Mouse (Mus musculus) heart, embryonic 14.5 days (tissue): ENCODE results near the gene Fuca1. TPM values are rescaled to one million over a fixed set of nuclear protein-coding genes. Genes with fewer than 3 reads are reported as not detected.

ENCODE experiments used
- ATAC-seq: fragments of 200-750 bp; cut with Nextera tagmentation; 2 replicates; pipeline ENCODE4 v1.8.0; 2017; ENCODE audit warnings: low read depth, moderate TSS enrichment; ENCODE audit not compliant: insufficient number of reproducible peaks, insufficient read depth, low FRiP score
- H3K27ac ChIP-seq, 2 experiments: fragments of 200-500 bp in 1 of 2; fragments of 300-500 bp in 1 of 2; sonication (generic) in 1 of 2; replicated peaks in 1 of 2; 2 replicates each; pipeline ENCODE4 v1.5.1; 2012 to 2014; ENCODE audit warnings: low read depth in 2 of 2, low read length in 2 of 2, control low read depth in 1 of 2, mild to moderate bottlenecking in 1 of 2, mixed read lengths in 1 of 2; ENCODE audit not compliant: control insufficient read depth in 1 of 2, insufficient read depth in 1 of 2
- H3K27me3 ChIP-seq: fragments of 300-500 bp; sonication (generic); 2 replicates; pipeline ENCODE4 v1.6.1; 2014; ENCODE audit warnings: mild to moderate bottlenecking, low read length, control low read depth; ENCODE audit not compliant: control insufficient read depth, insufficient read depth
- H3K36me3 ChIP-seq: fragments of 300-500 bp; sonication (generic); 2 replicates; pipeline ENCODE4 v1.6.1; 2014; ENCODE audit warnings: mild to moderate bottlenecking, control low read depth, low read length, mixed read lengths; ENCODE audit not compliant: control insufficient read depth, insufficient read depth
- H3K4me1 ChIP-seq, 2 experiments: fragments of 200-500 bp in 1 of 2; fragments of 300-500 bp in 1 of 2; sonication (generic) in 1 of 2; 2 replicates each; pipeline ENCODE4 v1.6.1; 2012 to 2014; ENCODE audit warnings: low read length in 2 of 2, control low read depth in 1 of 2, mixed read lengths in 1 of 2; ENCODE audit not compliant: control insufficient read depth in 2 of 2, insufficient read depth in 2 of 2
- H3K4me2 ChIP-seq: fragments of 300-500 bp; sonication (generic); 2 replicates; pipeline ENCODE4 v1.6.1; 2014; ENCODE audit warnings: mild to moderate bottlenecking, low read length
- H3K4me3 ChIP-seq, 2 experiments: fragments of 200-500 bp in 1 of 2; fragments of 300-500 bp in 1 of 2; sonication (generic) in 1 of 2; 2 replicates each; pipeline ENCODE4 v1.5.1; 2012 to 2014; ENCODE audit warnings: low read length in 2 of 2, mild to moderate bottlenecking in 2 of 2, control low read depth in 1 of 2, low read depth in 1 of 2, moderate library complexity in 1 of 2; ENCODE audit not compliant: control insufficient read depth in 1 of 2, insufficient read depth in 1 of 2
- H3K9ac ChIP-seq: fragments of 300-500 bp; sonication (generic); 2 replicates; pipeline ENCODE4 v1.6.1; 2014; ENCODE audit warnings: mild to moderate bottlenecking, low read length
- H3K9me3 ChIP-seq: fragments of 300-500 bp; sonication (generic); 2 replicates; pipeline ENCODE4 v1.6.1; 2016; ENCODE audit warnings: low read length, control low read depth; ENCODE audit not compliant: control insufficient read depth
- WGBS: fragments of 180-500 bp; shearing (Covaris S2); extraction: QIAGEN DNeasy Blood & Tissue Kit; methylation state at CpG from one replicate; pipeline ENCODE4 v1.1.7; 2014; 5-methylcytosine and 5-hydroxymethylcytosine counted together
- polyA plus RNA-seq: library from polyadenylated mRNA; unstranded; fragments of >200 nt; fragmentation: Nextera tagmentation; extraction: Ambion mirVana; gene quantifications from 2 replicates; pipeline ENCODE4 v1.2.1, GENCODE M21; 2014

The Fuca1 gene
- polyA plus RNA-seq, 1 experiment from 2014 or later, result 63.0 TPM

GRCm38 (mm10) chr4:135926195-135926808, 5.8 kb downstream of the Fuca1 start:
- Histone ChIP-seq H3K27ac (no peak overlapping the region), H3K4me3 (no peak overlapping the region), H3K4me2 (no peak overlapping the region), H3K27me3 (no peaks in the 10 kb centered on the region), H3K9ac (no peak overlapping the region), H3K36me3 (peaks cover 35% of the 10 kb centered on the region), H3K9me3 (no peaks in the 10 kb centered on the region), H3K4me1 (peaks cover 4 to 14% of the 10 kb centered on the region in 2 experiments)
- WGBS, result 65% methylated on average over 10 of the region's 10 CpGs
- ATAC-seq, result no peak

DNA sequence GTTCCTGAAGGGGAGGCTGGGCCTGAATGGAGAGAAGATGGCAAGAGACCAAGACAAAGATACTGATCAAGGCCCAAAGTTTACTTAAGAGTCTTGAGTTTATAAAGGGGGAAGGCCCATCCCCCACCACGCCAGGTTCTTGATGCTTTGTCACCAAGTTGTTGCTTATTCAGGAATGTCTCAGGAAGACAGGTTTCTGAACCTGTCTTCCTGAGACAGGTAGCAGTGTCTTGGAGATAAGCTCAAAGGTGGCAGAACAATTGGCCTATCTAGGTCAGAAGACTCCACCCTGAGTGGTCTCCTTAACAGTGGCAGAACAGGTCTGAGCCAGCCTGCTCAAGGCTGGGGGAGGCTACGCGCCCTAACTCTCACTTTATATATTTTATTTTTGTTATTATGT, 6.3 kb downstream of the Fuca1 start:
- Histone ChIP-seq H3K27ac (no peak overlapping the region), H3K9me3 (no peaks in the 10 kb centered on the region), H3K9ac (no peak overlapping the region), H3K4me1 (peaks cover 0 to 10% of the 10 kb centered on the region in 2 experiments; a peak in 3 of 4 replicates), H3K4me2 (no peak overlapping the region), H3K4me3 (no peak overlapping the region), H3K36me3 (peaks cover 37% of the 10 kb centered on the region), H3K27me3 (no peaks in the 10 kb centered on the region)
- 87% methylated on average over 3 of the region's 3 CpGs for WGBS
- no peak for ATAC-seq

GRCm38 (mm10) chr4:135928376-135928775, 7.8 kb downstream of the Fuca1 start:
- ATAC-seq, result no peak
- Histone ChIP-seq H3K4me1 (peaks cover 0 to 9% of the 10 kb centered on the region in 2 experiments; a peak in 3 of 4 replicates), H3K9ac (no peak overlapping the region), H3K27ac (no peak overlapping the region), H3K27me3 (no peaks in the 10 kb centered on the region), H3K9me3 (no peaks in the 10 kb centered on the region), H3K4me3 (no peak overlapping the region), H3K36me3 (peaks cover 42% of the 10 kb centered on the region), H3K4me2 (no peak overlapping the region)
- 92% methylated on average over 9 of the region's 9 CpGs for WGBS

DNA sequence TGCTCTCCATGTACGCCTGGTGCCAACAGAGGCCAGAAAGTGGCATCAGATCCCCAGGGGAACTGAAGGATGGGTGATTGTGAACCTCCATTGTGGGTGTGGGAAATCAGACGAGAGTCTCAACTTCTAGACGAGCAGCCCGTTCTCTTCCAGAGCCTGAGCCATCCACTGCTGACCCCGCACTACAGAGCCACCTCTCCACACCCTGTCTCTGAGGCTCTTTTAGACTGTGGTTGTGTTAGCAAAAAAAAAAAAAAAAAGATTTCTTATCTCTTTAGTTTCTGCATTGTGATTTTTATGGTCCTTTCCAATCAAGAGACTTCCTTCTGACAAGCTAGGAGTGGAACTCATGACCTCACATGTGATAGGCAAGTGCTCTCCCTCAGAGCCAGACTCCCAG, 8.9 kb downstream of the Fuca1 start:
- Histone ChIP-seq H3K27ac (no peak overlapping the region), H3K36me3 (peaks cover 45% of the 10 kb centered on the region), H3K27me3 (no peaks in the 10 kb centered on the region), H3K9me3 (no peaks in the 10 kb centered on the region), H3K9ac (no peak overlapping the region), H3K4me1 (peaks cover 0 to 9% of the 10 kb centered on the region in 2 experiments; a peak in 3 of 4 replicates), H3K4me2 (no peak overlapping the region), H3K4me3 (no peak overlapping the region)
- ATAC-seq, result no peak
- 79% methylated on average over 5 of the region's 5 CpGs for WGBS

DNA sequence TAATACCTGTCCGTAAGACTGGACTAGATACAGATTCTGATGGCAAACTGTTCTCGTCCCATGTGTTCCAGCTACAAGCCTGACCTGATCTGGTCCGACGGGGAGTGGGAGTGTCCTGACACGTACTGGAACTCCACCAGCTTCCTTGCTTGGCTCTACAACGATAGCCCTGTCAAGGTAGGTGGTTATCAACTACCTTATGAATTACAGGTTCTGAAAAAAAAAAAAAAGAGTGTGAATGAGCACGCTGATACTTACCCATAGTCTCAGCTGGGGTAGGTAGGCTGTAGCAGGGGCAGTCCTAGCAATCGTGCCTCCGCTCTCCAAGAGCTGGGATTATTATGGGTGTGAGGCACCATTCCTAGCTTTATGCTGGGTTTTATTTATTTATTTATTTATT, 9.3 kb downstream of the Fuca1 start:
- Histone ChIP-seq H3K4me3 (no peak overlapping the region), H3K27me3 (no peaks in the 10 kb centered on the region), H3K4me2 (no peak overlapping the region), H3K4me1 (peaks cover 0 to 9% of the 10 kb centered on the region in 2 experiments; a peak in 3 of 4 replicates), H3K9ac (no peak overlapping the region), H3K27ac (no peak overlapping the region), H3K9me3 (no peaks in the 10 kb centered on the region), H3K36me3 (peaks cover 45% of the 10 kb centered on the region)
- no peak for ATAC-seq
- WGBS, result 85% methylated on average over 9 of the region's 9 CpGs

GRCm38 (mm10) chr4:135930239-135930638, 9.7 kb downstream of the Fuca1 start:
- Histone ChIP-seq H3K4me3 (no peak overlapping the region), H3K4me2 (no peak overlapping the region), H3K36me3 (peaks cover 45% of the 10 kb centered on the region), H3K9ac (no peak overlapping the region), H3K9me3 (no peaks in the 10 kb centered on the region), H3K27me3 (no peaks in the 10 kb centered on the region), H3K4me1 (peaks cover under 1 to 9% of the 10 kb centered on the region in 2 experiments; a peak in 3 of 4 replicates), H3K27ac (no peak overlapping the region)
- ATAC-seq, result no peak
- 95% methylated on average over 8 of the region's 8 CpGs for WGBS

DNA sequence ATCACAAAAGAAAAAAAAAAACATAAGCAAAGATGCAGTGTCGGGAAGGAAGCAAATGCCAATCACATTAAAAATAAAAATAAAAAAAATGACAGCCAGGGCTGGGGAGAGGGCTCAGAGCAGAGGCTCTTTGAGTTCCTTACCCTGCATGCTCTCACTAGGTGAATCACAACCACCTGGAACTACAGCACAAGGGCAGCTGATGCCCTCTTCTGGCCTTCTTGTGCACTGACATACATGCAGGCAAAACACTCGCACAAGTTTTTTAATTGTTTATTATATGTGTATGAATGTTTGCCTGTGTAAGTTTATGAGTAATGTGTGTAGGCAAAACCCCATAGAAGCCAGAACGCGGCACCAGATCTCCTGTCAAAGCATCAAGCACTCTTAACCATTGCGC, 11.3 kb downstream of the Fuca1 start:
- H3K4me3 ChIP-seq, result no peak overlapping the region
- 67% methylated on average over 5 of the region's 5 CpGs for WGBS
- no peaks in the 10 kb centered on the region for H3K27me3 ChIP-seq
- no peak overlapping the region for H3K4me2 ChIP-seq
- no peaks in the 10 kb centered on the region for H3K9me3 ChIP-seq
- H3K36me3 ChIP-seq, result peaks cover 33% of the 10 kb centered on the region
- no peak for ATAC-seq
- H3K27ac ChIP-seq, result no peak overlapping the region
- no peak overlapping the region for H3K9ac ChIP-seq
- peaks cover 0 to 5% of the 10 kb centered on the region in 2 experiments; a peak in 1 of 4 replicates for H3K4me1 ChIP-seq
